Mouse (Mus musculus): ENCODE measurements around the gene Ttc32. TPM values are rescaled to one million over a fixed set of nuclear protein-coding genes. Genes with fewer than 3 reads are reported as not detected.
A peak's percentile ranks its signal among the peaks of the same experiment; 100 is the strongest.
"Not testable (repeated sequence)": the region's sequence is repeated elsewhere in the genome, so short reads cannot be mapped to it uniquely, and the experiment has no call there.

Ttc32 gene
- 35.6 and 51.0 TPM in 2 replicates for total RNA-seq (2014; fragmentation: Nextera tagmentation)
- 26.2 and 29.0 TPM in 2 replicates for total RNA-seq (2017)

DNA sequence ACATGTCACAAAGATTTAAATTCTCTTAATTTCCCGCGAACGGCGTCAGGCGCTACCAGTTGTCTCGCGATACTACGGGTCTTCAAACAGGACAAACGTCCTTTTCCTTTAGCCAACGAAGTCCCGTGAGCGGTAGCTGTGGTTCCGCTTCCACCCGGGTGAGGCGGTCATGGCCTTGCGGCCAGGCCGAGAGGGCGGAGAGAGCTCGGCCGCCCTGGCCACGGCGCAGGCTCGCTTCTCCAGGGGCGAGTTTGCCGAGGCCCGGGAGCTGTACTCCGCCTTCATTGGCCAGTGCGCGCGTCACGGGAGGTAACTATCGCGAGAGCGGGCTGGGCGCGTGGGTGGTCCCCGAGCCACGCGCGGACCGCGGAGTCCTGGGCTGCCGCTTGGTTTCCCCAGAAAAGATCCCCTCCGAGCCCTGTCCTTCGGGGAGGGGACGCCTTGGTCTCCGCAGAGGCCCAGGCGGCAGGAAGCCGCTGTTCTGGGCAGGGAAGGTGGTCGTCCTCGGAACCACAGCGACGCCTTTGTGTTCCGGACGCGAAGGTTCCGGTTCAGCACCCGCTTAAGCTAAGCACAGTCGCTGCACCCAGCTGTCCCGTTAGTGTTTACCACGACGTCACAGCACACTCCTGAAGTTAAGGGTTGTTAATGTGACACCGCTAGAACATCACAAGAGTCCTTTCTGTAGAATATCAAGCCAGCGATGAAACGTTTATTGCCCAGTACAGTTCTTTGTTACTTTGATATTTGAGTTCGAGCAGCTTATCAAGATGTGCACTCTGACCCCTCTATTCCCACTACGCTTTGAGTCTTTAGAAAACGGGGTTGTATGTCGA lies at the start of gene Ttc32:
Gene Ttc32, plus strand, starts transcription at position 110 of the 836 bp plus-strand sequence.
- ATAC-seq (replicated peaks; ENCODE audit: poor library complexity, severe bottlenecking) = peak; percentile 87

DNA sequence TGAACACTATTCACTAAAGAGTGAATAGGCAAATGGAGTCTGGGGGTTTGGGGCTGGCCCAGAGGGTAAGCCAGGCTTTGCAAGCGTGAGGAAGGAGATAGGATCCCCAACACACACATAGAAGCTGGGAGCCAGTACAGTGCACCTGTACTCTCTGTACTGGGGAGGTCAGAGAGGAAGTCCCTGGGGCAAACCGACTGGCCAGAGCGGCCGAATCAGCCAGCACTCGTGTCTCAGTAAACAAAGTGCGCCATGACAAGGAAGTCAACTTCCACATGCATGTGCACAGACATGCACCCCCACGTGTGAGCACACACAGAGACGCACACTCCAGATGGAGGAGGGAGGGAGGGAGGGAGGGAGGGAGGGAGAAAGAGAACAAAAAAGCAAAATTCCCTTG lies 36.6 kb upstream of the Ttc32 start:
- ATAC-seq (replicated peaks; ENCODE audit: poor library complexity, severe bottlenecking) = peak; percentile 46

DNA sequence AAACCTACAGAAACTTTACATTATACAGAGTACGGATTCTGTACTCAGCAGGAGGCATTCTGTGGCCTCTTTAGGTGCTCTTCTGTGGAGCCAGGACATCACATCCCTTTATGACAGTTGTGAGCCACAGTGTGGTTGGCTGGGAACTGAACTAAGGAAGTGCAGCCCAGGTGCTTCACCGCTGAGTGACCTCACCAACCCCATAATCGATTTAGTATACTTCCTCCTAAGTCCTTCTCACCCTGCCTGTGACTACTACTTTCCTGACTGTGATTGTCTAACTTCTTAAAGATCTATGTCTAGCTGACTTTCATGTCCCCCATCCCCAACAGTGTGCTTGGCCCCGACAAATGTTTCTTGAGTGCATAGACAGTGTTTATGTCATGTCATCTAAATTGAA lies 31.5 kb upstream of the Ttc32 start:
- peak; percentile 58 for ATAC-seq (replicated peaks; ENCODE audit: poor library complexity, severe bottlenecking)

DNA sequence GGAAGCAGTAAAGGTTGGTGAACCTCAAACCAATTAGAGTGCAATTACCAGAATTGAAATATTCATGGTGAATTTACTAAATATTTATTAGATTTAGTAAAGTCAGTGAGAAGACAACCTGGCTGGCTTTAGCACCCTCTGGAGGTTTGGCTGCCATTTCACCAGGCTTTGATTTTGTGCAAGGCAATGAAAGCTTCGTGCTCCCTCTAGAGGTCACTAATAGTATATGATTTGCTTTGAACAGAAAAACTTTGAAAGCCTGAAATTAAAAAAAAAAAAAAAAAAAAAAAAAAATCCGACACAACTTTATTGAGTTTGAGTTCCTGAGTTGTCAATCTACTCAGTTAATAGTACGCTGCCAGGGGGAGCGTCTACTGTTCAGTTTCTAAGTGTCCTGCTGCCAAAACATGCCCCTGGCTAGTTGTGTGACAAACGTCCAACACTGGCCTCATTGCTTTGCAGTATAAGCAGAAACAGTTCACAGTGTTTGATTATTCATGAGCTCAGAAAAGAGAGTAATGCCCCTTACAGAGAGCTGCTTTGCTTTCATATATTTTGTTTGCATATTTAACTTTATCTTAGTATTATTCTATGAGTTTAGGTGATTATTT lies 27.7 kb upstream of the Ttc32 start:
- ATAC-seq (replicated peaks; ENCODE audit: poor library complexity, severe bottlenecking) = peak; percentile 89

DNA sequence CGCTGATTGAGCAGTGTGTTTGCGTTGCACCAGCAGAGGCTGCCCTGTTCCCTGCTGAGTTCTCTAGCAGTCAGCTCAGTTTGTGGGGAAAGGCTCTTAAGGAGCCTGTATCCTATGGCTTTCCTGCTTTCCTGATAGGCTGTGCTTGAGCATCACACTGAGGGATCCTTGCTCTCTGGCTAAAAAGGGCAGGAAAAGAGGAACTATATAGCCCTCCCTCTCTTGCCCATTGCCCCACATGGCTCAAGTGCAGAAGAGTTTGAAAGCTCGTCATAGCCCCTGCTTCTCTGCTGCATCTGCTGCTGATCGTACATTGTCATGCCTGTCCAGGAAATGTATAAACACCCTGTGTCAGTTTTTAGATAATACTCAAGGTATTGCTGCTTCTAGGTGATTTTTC lies 22.7 kb upstream of the Ttc32 start:
- ATAC-seq (replicated peaks; ENCODE audit: poor library complexity, severe bottlenecking) = peak; percentile 87

DNA sequence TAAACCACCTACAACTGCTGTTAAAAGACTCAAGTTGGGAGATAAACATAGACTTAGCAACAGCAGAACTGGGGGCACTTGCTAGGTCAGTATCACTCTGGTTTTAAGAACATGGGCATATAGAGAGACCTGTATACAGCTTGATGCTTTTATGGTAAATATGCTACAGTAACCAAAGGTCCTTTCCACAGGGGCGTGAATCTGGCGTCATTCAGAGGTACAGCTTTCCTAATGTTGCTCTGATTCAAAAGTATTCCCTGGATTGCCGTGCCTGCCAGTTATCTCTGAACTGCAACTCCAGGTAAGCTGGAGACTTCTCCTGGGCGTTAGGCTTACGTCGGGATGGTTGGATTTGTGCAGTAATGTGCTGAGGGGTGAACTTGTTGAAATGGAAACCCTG lies 22.0 kb upstream of the Ttc32 start:
- ATAC-seq (replicated peaks; ENCODE audit: poor library complexity, severe bottlenecking) = no peak

DNA sequence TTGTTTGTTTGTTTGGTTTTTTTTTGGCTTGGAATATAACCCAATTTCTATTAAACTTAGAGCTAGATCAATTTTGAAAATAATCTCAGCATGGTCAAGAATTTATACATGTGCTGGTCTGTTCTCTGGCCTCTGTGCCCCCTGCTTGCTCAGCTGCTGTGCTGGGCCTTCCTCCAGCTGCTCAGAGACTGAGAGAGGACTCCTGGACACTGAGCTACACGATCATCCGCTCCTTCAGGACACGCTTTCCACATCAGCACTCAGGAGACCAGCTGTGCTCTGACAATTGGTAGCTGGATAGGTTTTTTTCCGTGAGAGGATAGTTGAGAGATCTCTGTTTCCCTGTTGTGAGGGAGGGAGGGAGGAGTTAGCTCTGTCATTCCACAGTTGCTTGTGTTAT lies 19.5 kb upstream of the Ttc32 start:
- ATAC-seq (replicated peaks; ENCODE audit: poor library complexity, severe bottlenecking) = no peak

DNA sequence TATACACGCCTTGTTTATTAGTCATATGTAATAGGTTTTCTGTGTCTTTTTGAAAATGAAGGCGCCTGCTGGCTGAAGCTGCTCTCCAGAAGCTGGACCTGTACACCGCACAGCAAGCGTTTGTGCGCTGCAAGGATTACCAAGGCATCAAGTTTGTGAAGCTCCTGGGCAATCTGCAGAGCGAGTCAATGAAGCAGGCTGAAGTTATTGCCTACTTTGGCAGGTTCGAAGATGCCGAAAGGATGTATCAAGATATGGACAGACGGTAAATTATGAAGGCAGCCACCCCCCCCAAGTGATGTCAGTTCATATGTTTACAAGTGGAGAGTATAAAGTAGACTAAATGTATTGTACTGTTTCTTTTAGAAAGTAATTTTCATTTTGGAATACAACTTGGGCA lies 13.4 kb upstream of the Ttc32 start:
- no peak for ATAC-seq (replicated peaks; ENCODE audit: poor library complexity, severe bottlenecking)

DNA sequence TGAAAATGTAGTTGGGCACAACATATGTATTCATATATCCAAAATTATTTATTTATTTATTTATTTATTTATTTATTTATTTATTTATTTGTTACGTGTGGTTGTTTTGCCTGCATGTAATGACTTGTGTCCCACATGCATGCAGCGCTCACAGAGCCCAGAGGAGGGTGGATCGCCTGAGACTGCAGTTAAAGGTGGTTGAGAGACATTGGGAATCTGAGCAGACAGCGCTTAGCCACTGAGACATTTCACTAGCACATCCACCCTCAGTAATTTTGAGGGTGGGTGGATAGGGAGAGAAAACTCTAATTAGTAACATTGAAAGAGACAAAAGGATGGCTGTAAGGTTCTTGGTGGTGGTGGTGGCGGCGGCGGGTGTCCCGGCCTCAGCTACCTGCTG lies 9.4 kb upstream of the Ttc32 start:
- no peak for ATAC-seq (replicated peaks; ENCODE audit: poor library complexity, severe bottlenecking)

DNA sequence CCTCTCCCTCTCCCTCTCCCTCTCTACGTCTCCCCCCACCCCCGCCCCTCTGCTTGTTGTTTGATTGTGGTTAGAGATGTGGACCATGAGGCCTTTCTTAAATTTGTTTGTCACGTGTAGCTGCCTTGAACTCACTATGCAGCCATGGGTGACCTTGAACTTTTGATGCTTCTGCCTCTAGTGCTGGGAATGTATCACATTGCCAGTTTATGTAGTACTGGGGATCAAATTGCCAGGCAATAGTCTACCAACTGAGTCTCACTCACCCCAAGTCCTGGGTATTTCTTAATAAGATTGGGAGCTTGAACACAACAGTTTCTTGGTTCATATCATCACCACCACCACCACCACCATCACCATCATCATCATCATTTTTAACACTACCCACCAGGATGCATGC lies 8.8 kb upstream of the Ttc32 start:
- ATAC-seq (replicated peaks; ENCODE audit: poor library complexity, severe bottlenecking) = no peak

DNA sequence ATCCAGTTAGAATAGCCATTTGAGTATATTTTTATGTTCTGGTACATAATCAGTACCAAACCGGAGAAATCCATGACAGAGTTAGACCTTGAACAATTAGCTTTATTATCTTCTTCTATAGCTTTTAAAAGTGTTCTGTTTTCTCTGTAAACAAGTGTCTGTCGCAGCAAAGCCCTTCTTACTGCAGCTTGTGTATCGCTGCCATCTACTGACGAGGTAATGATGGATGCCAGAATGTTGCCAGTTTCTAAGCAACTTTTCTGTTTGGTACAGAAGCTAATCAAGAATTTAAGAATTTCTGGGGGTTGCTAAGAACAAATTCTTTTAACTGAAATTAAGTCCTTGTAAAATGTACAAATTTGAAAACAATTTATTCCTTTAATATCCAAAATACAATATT lies 6.8 kb upstream of the Ttc32 start:
- no peak for ATAC-seq (replicated peaks; ENCODE audit: poor library complexity, severe bottlenecking)

DNA sequence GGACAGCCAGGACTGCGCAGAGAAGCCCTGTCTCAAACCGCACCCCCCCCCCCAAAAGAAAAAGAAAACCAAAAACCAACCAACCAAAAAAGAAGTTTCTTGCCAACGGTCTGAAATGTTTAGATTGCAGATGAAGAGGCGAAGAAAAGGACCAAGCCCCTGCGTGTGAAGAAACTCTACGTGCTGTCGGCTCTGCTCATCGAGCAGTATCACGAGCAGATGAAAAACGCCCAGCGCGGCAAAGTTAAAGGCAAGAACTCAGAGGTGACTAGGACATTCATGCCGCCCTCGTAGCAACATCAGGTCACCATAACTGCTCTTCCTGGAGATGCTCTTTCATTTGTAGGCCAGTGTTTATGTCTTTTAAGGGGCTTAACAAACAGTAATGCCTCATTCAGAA lies 5.7 kb upstream of the Ttc32 start:
- no peak for ATAC-seq (replicated peaks; ENCODE audit: poor library complexity, severe bottlenecking)

DNA sequence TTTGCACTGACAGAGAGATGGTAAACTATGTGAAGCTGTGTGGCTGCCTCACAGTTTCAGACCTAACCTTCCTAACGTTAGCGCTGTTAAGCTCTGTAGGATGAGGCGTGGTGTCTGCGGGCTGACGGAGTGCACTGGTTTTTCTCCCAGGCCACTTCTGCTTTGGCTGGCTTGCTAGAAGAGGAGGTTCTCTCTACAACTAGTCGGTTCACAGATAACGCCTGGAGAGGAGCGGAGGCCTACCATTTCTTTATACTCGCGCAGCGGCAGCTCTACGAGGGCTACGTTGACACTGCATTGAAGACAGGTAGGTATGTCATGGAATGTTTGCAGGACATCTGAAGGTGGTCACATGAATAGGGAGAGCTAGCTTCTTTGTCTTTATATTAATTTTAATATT lies 5.1 kb upstream of the Ttc32 start:
- no peak for ATAC-seq (replicated peaks; ENCODE audit: poor library complexity, severe bottlenecking)

DNA sequence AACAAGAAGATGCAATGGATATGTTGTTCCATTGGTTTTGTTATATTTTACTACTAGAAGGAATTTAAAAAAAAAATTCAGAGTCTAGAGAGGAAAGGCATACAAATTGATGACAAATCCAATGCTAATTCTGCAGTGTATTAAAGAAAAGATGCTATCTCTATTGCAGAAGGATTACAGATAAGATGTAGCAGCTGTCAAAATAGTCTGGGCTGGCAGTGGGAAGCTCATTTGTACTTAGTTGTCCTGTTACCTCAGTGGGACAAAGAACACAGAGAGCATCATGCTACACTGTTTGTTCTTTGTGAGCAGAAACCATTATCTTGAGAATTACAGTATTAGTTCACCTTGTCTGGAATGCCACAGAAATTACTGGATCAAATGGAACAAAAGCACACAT lies 3.0 kb upstream of the Ttc32 start:
- ATAC-seq (replicated peaks; ENCODE audit: poor library complexity, severe bottlenecking) = no peak

DNA sequence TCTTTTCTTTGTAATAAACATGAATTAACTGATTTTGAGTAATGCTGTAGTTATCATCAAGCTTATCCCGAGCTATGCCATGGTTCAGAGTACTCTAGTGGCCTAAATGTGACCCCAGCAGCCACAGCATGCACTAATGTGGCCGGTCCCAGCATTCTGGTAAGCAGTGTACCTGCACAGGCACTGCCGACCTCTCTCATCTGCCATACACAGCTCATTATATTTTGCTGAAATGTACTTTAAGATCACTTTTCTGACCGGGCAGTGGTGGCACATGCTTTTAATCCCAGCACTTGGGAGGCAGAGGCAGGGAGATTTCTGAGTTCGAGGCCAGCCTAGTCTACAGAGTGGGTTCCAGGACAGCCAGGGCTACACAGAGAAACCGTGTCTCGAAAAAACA lies 981 bp upstream of the Ttc32 start:
- not testable (repeated sequence) for ATAC-seq (replicated peaks; ENCODE audit: poor library complexity, severe bottlenecking)

DNA sequence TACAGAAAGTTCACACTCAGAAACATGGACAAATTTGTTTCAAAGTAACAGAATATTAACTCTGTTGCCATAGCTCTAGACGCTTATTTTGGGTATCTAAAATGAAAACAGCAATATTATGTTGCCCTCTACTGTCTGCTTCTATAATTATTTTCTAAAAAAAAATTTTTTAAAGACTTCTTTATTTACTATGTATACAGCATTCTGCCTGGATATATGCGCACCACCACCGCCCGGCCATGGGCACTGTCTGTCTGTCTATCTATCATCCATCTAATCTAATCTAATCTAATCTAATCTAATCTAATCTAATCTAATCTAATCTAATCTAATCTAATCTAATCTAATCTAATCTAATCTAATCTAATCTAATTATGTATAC lies 300 bp upstream of the Ttc32 start:
- ATAC-seq (replicated peaks; ENCODE audit: poor library complexity, severe bottlenecking) = peak; percentile 18

DNA sequence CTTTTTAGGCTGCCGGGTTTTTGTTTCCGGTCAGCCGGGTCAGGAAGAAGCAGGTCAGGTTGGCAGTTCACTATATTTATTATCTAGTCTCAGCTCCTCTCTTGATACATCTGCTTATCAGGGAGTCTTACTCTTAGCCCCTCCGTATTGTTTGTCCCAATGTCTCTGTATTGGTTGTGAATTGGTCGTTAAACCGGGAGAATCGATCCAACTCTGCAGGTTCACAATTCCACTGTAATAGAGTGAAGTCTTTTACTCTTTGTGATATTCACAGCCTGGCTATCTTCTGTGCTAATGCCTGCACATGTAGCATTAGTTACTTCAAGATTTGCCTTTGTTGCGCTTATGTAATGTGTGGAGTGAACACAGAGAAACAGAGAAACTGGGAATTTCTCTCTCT lies 1.4 kb downstream of the Ttc32 start:
- ATAC-seq (replicated peaks; ENCODE audit: poor library complexity, severe bottlenecking) = no peak

DNA sequence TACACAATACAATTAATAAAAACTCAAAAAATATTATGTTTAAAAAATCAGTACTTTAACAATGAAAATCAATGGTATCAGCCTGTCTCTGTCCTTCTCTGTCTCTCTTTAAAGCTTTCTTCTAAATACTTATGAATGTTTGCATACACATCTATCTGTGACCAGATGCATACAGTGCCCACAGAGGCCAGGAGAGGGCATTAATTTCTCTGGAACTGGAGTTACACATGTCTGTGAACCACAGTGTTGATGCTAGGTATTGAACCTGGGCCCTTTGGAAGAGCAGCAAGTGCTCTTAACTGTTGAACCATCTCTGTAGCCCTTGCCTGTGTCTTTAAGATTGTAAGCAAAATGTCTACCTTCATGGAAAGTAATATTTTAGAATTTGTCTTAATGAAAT lies 3.3 kb downstream of the Ttc32 start:
- no peak for ATAC-seq (replicated peaks; ENCODE audit: poor library complexity, severe bottlenecking)

DNA sequence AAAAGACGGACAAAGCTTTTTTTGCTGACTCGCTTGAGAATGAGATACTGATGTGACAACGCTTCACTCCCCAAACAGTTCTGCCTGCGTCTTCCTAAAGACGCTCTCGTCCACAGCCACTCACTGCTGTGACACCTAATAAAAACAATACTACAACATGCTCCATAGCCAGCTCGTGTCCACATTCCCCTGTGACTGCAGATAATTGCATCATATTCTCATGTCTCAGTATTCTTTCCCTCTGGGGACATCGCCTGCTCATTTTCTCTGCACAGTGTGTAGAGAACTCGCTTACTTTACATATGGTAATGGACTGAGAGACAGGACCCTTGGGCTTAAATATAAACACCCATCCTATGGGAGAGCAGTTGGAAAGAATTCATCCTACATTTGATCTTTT lies 6.6 kb downstream of the Ttc32 start:
- no peak for ATAC-seq (replicated peaks; ENCODE audit: poor library complexity, severe bottlenecking)

DNA sequence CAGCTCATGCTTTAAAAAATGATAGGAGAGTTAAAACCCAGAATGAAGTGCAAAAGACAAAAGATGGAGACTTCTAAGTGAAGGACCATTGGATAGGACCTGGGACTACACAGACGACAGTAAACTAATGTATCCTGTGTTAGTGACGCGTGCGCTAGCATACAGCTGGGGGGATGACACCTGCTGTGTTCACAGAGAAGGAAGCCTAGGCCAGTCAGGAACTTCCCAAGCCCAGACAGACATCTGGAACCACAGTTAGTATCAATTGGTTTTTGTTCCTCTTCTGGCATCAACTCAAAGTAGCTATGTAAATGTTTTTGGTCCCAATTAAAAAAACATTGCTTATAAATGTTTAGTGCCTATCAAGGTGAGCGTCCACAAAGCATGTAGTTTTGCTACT lies 10.4 kb downstream of the Ttc32 start:
- ATAC-seq (replicated peaks; ENCODE audit: poor library complexity, severe bottlenecking) = peak; percentile 42; the same call in 1 of the 2 replicates

DNA sequence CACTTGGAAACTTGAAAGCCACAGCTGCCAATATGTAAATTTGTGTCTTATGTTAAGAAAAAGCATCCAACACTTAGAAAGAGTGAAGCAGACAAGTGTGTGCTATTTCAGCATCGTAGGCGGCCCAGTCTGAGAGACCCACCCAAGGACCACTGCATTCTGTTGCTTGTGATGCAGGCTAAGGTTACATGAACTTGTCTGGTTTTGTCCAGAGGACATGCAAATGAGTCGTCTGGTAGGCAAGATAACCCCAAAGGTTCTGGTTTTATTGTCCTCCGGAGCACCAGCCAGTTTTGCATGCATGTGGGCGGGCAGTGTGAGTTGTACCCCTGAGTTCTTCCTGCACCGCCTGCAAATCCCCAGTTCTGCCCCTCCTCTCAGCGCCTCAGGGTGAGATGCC lies 10.9 kb downstream of the Ttc32 start:
- no peak for ATAC-seq (replicated peaks; ENCODE audit: poor library complexity, severe bottlenecking)

DNA sequence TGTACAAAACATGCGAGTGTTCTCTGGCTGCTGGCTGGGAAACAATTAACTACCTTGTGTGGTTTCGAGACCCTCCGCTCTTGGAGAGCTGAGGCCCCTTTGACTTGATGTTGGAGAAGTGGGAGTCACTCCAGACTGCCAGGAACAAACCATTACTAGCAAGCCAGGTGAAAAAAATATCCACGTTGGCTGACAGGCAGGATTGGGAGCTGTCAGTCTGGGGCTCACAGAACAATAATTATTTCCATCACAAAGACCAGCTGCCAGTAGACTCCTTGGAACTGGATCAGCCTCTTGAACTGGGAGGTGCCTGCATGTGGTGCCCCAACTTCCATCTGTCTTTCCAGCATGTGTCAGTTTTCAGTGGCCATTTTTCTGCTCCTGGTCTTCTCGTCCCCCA lies 12.5 kb downstream of the Ttc32 start:
- ATAC-seq (replicated peaks; ENCODE audit: poor library complexity, severe bottlenecking) = no peak
